Mouse (Mus musculus) heart, postnatal 14 days (tissue): ENCODE results near the gene Gba2. TPM values are rescaled to one million over a fixed set of nuclear protein-coding genes. Genes with fewer than 3 reads are reported as not detected.
A peak's percentile ranks its signal among the peaks of the same experiment; 100 is the strongest.

Experiments used
- DNase-seq, 2 experiments: peaks; one replicate each; pipeline ENCODE4 v3.0.0; 2021 to 2022
- intact Hi-C: fragments of 180-260 bp; cut with DNase I; formaldehyde crosslinking; loops from one replicate; pipeline ENCODE4 v1.15.1; 2025
- total RNA-seq, 2 experiments: library from RNA; stranded (reverse); gene quantifications; 2 replicates each; pipeline ENCODE4 v1.2.3; 2021

Gene Gba2
- total RNA-seq, 2 experiments from 2014 or later, result 14.3 to 14.6 TPM

DNA sequence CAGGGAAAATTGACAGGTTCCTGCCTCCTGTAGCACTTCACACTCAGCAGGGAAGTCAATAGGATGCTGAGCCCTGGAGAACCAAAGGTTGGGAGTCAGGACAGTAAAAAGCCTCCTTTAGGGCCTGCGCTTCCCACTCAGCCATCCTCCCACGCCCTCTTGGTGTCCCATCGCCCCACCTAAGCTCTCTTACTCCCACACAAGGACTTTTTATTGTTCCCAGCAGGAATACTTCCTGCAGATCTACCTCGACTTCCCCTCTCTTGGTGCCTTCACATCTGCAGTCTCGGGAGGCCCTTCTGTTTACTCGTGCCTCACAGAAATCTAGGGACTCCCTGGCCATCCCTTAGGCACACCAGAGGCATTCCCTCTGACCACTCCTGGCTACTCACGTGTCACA lies 4.7 kb upstream of the Gba2 start:
- no peak for DNase-seq
- intact Hi-C loops, result loop anchor here (5.0 kb wide), 1 partner anchor 84 kb away; the partner anchor contains the start of genes Fam221b and Tmem8b

DNA sequence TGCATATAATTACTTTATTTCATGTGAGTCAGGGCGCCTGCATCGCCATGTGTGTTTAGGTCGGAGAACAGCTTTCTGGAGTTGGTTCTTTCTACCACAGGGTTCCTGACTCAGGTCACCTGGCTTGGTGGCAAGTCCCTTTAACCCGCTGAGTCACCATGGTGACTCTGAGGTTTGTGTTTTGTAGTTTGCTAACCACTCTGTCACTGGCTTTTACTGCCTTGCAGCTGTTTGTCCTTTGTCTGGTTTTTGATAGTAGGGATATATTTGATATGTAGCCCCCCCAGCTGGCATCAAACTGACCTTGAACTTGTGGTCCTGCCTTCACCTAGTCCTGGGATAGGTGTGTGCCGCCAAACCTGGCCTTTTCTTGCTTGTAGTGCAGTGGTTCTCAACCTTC lies 3.6 kb upstream of the Gba2 start:
- intact Hi-C loops, result loop anchor here (5.0 kb wide), 1 partner anchor 85 kb away; the partner anchor contains the start of genes Fam221b and Tmem8b
- DNase-seq, result no peak

DNA sequence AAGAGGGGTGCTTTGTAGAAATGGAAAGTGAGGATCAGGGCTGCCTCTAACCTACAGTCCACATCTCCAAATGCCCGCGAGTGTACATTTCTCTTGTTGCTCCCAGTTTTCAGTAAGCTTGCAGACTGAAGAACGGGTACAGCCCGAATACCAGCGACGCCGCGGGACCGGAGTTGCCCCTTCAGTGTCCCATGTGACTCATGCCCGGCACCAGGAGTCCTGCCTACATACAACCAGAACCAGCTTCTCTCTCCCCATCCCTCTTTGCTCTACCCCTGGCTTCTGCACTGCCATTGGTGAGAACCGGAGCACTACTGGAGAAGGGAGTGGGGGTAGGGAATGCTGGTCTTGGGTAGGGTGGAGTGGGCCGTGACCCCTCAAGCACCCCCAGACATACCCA lies 2.7 kb upstream of the Gba2 start:
- DNase-seq, result no peak
- intact Hi-C loops, result loop anchor here (5.0 kb wide), 1 partner anchor 86 kb away; the partner anchor contains the start of genes Fam221b and Tmem8b

- intact Hi-C loops, result loop anchor here (5.0 kb wide), 1 partner anchor 87 kb away; the partner anchor contains the start of genes Fam221b and Tmem8b
- DNase-seq, result no peak
Observed at GRCm38 (mm10) chr4:43580721-43581120, 2.0 kb upstream of the Gba2 start.

GRCm38 (mm10) chr4:43579731-43580130 lies 1.1 kb upstream of the Gba2 start:
- DNase-seq, result no peak
- intact Hi-C loops, result loop anchor here (5.0 to 10.0 kb wide), 3 partner anchors 53 to 525 kb away; partner anchors contain the start of genes Fam221b, Npr2, Tmem8b and Unc13b

DNA sequence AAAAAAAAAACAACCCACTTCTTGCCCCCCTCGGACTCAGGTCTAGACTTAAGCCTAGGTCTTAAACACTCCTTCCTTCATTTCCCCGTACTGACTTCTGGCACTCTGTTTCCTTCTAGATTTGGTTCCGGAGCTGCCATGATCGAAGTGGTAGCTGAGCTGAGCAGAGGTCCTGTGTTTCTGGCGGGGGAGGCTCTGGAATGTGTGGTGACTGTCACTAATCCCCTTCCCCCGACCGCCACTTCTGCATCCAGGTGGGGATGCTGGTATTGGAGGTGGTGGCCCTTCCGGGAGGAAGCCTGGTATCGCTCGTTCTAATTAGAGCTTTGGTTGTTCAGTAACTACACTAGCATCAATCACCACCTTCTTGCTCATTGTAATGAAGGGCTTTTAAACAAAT lies 583 bp upstream of the Gba2 start:
- intact Hi-C loops, result loop anchor here (5.0 to 10.0 kb wide), 2 partner anchors 53 to 524 kb away; partner anchors contain the start of genes Npr2 and Unc13b
- no peak for DNase-seq

DNA sequence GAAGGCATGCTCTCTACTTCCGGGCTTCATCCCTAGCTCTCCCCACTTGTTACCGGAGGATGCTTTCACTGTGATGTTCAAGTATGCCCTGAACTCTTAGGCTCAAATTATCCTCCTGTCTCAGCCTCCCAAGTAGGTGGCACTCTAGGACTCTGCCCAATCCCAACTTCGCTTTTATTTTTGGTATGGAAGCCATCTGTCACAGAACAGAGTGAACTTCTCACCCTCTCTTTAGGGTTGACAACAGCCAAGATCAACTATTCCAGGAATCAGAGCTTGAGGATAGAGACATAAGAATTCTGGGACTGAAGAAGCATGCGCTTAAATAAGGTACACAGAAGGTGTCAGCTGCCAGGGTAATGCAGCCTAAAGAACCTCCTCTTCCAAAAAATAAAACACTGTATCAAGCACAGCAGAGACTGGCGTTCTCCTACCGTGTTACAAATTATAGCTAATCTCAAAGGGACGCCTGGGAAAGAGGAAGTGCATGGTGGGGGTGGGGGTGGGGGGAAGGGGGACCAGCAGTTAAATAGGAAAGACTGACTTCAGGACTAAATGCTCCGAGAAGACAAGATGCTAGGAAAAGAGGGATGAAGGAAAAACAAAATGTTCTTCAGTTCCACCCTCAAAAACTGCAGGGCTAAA lies 1.3 kb downstream of the Gba2 start:
- intact Hi-C loops, result loop anchor here (5.0 to 10.0 kb wide), 2 partner anchors 55 to 523 kb away; partner anchors contain the start of genes Npr2 and Unc13b

DNA sequence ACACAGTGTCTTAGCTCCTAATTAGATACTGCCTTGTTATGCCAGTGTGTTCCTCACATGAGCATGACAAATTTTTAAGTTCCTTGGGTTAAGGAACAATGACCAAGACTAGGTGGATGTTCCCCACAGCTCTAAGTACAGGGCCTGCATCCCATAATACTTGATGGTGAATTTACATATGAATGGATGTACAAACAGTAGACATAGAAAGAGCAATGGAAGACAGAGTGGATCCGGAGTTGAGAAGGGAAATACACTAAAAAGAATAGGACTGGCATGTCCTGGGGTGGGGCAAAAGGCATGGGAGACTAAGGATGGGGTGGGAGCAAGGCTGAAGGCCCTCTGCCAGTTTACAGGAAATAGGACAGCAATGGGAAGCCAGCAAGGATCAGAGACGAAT lies 3.3 kb downstream of the Gba2 start:
- no peak for DNase-seq
- intact Hi-C loops, result loop anchor here (5.0 to 10.0 kb wide), 2 partner anchors 57 to 521 kb away; partner anchors contain the start of genes Npr2 and Unc13b

More for the DNA sequence above, 1.3 kb downstream of the Gba2 start:
- no peak for DNase-seq

DNA sequence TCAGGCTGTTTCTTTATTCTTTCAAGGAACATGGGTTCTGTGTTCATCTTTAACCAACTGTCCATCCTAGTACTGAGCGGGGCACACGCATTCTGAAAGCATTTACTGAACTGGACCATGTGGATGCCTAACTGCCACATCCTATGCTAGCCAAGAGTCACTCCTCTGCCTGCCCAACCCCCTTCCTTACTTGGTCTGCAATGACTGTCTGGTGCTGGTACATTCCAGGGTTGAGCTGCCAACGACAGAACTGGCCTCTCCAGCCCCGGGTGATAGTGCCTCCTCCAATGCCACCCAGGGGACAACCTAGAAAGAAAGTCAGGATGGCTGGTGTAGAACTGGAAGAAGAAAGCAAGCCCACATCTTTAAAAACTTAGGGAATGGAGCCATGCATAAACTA lies 5.1 kb downstream of the Gba2 start:
- intact Hi-C loops, result loop anchor here (5.0 to 10.0 kb wide), 2 partner anchors 41 to 519 kb away; partner anchors contain the start of gene Unc13b
- DNase-seq, result no peak

DNA sequence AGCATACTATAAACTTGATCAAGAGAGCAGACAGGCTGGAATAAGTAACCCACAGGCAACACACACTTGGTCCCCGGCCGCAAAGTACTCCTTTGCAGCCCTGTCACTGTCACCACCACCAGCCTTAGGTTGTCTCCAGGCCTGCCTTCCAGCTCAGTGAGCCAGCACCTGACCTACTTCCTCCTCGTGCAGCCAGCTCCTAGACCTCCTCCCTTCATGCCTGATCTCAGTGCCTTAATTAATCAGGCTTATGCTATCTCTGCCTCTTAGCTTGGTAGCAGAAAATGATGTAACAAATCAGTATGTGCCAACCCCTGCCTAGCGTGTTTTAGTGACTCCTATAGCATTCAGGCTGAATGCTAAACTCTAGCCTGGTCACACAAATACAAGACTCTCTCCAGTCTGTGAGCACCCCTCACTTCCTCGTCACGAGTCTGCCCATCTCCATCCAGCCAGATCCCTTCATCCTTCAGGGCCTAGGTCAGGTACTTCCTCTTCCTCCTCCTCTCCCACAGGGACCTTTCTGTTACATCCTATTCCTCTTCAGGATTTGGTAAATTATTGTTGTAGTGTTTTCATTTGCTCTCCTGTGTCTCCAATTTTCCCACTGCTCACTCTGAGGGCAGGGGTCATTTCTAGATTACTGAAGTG lies 7.2 kb downstream of the Gba2 start:
- DNase-seq, result no peak
- intact Hi-C loops, result loop anchor here (5.0 to 10.0 kb wide), 2 partner anchors 39 to 517 kb away; partner anchors contain the start of gene Unc13b

- intact Hi-C loops, result no loop called here
- peak in 1 of 2 experiments; percentile 38 for DNase-seq
Observed at GRCm38 (mm10) chr4:43567140-43567539, 11.5 kb downstream of the Gba2 start.

DNA sequence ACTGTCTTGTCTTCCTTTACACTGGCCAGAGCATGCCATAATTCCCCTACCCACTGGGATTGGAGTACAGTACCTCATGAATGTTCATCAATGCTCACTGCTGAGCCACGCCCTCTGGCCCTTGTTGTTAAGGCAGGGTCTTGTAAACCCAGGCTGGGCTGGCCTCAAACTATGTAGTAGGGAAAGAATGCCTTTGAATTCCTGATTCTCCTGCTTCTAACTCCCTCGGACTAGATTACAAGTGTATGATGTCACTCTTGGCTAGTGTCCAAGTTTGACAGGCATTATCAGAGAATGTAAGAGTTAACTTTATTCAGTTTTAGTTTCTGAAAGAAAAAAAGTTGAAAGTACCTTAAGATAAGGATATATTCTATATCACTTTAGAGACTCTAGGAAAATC lies 14.4 kb downstream of the Gba2 start:
- intact Hi-C loops, result no loop called here
- no peak for DNase-seq

DNA sequence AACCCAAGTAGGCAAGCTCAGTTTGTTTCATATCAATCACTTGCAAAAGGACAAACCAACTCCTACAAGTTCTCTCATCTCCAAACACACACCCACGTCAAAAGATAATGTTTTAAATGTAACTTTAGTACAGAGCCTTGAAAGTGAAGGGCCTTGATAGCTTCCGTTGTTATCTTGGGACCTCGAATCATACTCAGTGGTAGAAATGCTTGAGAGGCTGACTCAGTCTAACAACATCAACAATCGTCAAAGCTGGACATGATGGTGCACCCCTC lies 15.1 kb downstream of the Gba2 start:
- DNase-seq, result no peak
- intact Hi-C loops, result no loop called here

GRCm38 (mm10) chr4:43562769-43563600 lies 15.7 kb downstream of the Gba2 start:
- DNase-seq, result no peak
- intact Hi-C loops, result loop anchor here (1.0 kb wide), 1 partner anchor 15 kb away; the partner anchor contains the start of genes Gba2 and Rgp1

DNA sequence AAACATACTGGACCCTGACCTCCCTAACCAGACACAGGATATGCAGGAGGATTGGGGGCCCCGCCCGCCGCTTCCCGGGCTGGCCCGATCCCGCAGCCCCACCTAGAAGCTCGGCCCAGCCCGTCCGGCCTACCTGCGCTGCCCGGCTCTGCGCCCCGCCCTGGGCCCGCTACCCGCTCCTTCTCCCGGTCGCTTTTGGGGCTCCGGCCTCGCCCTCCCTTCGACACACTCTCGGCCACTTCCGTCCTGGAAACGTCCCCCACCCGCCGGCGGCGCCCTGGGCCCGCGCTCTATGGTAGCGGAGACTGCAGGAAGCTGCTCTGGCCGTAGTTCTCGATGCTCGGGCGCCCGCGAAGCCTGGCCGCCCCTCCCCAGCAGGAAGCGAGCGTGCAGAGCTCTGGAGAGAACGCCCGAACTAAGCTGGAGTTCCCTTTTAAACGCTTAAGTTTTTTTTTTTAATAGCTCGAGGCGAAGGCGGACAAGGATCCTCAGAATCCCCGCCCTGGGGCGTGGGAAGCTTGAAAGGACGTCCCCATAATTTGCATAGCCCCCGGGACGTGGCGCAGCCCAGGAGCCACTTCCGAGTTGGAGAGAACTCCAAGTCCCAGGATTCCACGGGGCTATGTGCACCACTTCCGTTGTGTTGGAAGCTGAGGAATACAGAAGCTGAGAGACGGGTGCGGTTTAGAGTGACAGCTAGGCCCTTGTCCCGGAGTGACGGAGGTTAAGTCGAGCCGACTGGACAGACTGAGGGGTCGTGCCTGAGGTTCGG lies 16.5 kb downstream of the Gba2 start, which contains the start of the genes Creb3 and Tln1:
Creb3 (plus strand) TSS at position 336 of the 772 bp plus-strand sequence.
Tln1 (minus strand) TSS at position 695 of the 772 bp plus-strand sequence.
- intact Hi-C loops, result loop anchor here (1.0 kb wide), 1 partner anchor 16 kb away; the partner anchor contains the start of genes Gba2 and Rgp1
- DNase-seq, result peak; percentile 92 to 94

DNA sequence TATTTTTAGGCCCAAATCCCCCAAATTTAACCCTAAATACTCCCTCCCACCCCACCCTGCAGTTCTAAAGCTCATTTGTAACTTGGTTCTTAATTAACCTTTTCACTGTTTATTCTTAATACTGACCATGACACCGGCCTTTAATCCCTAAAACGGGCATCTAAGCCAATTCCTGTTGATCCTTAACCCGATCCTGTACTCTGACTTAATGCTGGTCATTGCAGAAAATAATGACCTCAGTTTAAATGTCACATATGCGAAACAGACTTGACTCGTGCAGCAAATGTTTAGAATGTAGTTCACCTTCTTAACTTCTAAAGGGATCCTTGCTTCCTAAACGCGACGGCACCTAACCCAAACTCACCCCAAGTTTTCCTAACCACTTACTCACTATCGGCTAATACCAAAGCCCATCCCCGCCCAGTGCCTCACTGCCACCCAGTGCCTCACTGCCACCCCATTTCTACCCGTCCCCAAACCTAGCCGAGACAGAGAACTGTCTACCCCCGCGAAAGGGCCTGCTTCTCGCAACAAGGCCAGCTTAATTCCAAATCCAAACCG lies 17.2 kb downstream of the Gba2 start:
- intact Hi-C loops, result no loop called here
- DNase-seq, result no peak

DNA sequence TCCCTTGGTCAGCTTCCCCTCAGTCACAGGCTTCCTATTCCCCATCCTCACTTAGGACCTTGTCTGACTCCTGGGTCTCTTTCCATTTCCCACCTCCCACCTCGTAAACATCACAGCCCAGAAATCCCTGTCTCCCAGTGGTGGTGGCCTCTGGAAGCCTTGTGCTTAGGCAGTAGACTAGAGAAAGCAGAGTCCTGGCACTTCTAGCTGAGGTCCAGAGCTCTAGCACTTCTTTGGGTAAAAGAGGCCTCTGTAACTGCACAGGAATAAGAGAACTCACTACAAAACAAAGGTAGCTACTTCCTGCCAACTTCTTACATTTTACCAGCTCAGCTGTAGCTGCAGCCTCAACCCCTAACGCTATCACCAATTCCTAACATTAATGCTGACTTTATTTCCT lies 17.7 kb downstream of the Gba2 start:
- intact Hi-C loops, result no loop called here

GRCm38 (mm10) chr4:43560243-43560611 lies 18.4 kb downstream of the Gba2 start:
- peak; percentile 46 to 56 for DNase-seq
- intact Hi-C loops, result no loop called here

More for the DNA sequence above, 17.7 kb downstream of the Gba2 start:
- no peak for DNase-seq
